Mouse (Mus musculus) B cell, adult 67 days (primary cell): ENCODE results near the gene Pkn3. TPM values are rescaled to one million over a fixed set of nuclear protein-coding genes. Genes with fewer than 3 reads are reported as not detected.

ENCODE experiments used
- total RNA-seq, 2 experiments: library from RNA; stranded (reverse); gene quantifications; 4 replicates each; pipeline ENCODE4 v1.2.4; 2023

The Pkn3 gene
- total RNA-seq = 1 to 10 TPM; 2.1 to 2.5 TPM

GRCm38 (mm10) chr2:30077502-30078348 is at the start of gene Pkn3:
Gene Pkn3, plus strand, starts transcription at chr2:30077684.

GRCm38 (mm10) chr2:30048699-30049388 is 28.6 kb upstream of the Pkn3 start, which contains the start of gene Wdr34:
Gene Wdr34, minus strand, starts transcription at chr2:30048881.

GRCm38 (mm10) chr2:30057223-30057904 is 20.1 kb upstream of the Pkn3 start, which contains the start of gene Set:
Gene Set, plus strand, starts transcription at chr2:30057378.

GRCm38 (mm10) chr2:30093471-30094207 is 16.2 kb downstream of the Pkn3 start, which contains the start of gene Zdhhc12:
Gene Zdhhc12, minus strand, starts transcription at chr2:30093648.

GRCm38 (mm10) chr2:30124472-30125274 is 47.2 kb downstream of the Pkn3 start, which contains the start of gene Zer1:
Gene Zer1, minus strand, starts transcription at chr2:30124585.

GRCm38 (mm10) chr2:30133613-30134377 is 56.3 kb downstream of the Pkn3 start, which contains the start of gene Tbc1d13:
Gene Tbc1d13, plus strand, starts transcription at chr2:30133746.

Other genes starting within 250 kb of the Pkn3 start
- gene Cercam, start 208.5 kb upstream of the Pkn3 start, total RNA-seq = 1 to 10 TPM in 1 of 2 experiments, under 1 TPM in 1; 0.68 to 1.2 TPM
- 100 to 1,000 TPM; 118 to 127 TPM for gene Odf2, start 188.5 kb upstream of the Pkn3 start, total RNA-seq
- gene Gle1, start 142.3 kb upstream of the Pkn3 start, total RNA-seq = 10 to 100 TPM; 76.1 to 100.0 TPM
- gene Sptan1, start 112.1 kb upstream of the Pkn3 start, total RNA-seq = 100 to 1,000 TPM; 287 to 297 TPM
- 1 to 10 TPM; 1.8 to 2.1 TPM for gene Wdr34, start 28.8 kb upstream of the Pkn3 start, total RNA-seq
- 100 to 1,000 TPM; 239 to 303 TPM for gene Set, start 20.3 kb upstream of the Pkn3 start, total RNA-seq
- 10 to 100 TPM; 15.1 to 25.0 TPM for gene Zdhhc12, start 16.0 kb downstream of the Pkn3 start, total RNA-seq
- gene Zer1, start 46.9 kb downstream of the Pkn3 start, total RNA-seq = 10 to 100 TPM; 82.2 to 94.7 TPM
- gene Tbc1d13, start 56.1 kb downstream of the Pkn3 start, total RNA-seq = 10 to 100 TPM; 45.6 to 49.2 TPM
- gene Endog, start 93.8 kb downstream of the Pkn3 start, total RNA-seq = 10 to 100 TPM; 11.5 to 13.6 TPM
- gene Spout1, start 100.8 kb downstream of the Pkn3 start, total RNA-seq = 10 to 100 TPM; 21.5 to 27.4 TPM
- gene Kyat1, start 128.2 kb downstream of the Pkn3 start, total RNA-seq = 10 to 100 TPM in 1 of 2 experiments, 1 to 10 TPM in 1; 7.1 to 11.8 TPM
- gene Lrrc8a, start 160.0 kb downstream of the Pkn3 start, total RNA-seq = 10 to 100 TPM; 25.8 to 35.3 TPM
- 1 to 10 TPM; 1.4 to 5.0 TPM for gene Gm28035, start 162.9 kb downstream of the Pkn3 start, total RNA-seq
- gene Phyhd1, start 188.5 kb downstream of the Pkn3 start, total RNA-seq = 10 to 100 TPM in 1 of 2 experiments, 1 to 10 TPM in 1; 6.2 to 11.7 TPM
- gene Gm28038, start 203.4 kb downstream of the Pkn3 start, total RNA-seq = 1 to 10 TPM in 1 of 2 experiments, not detected in 1; 4.2 TPM
- 10 to 100 TPM in 1 of 2 experiments, 1 to 10 TPM in 1; 9.8 to 12.1 TPM for gene Dolk, start 208.7 kb downstream of the Pkn3 start, total RNA-seq
- 10 to 100 TPM; 51.1 to 56.2 TPM for gene Nup188, start 208.7 kb downstream of the Pkn3 start, total RNA-seq